Mouse (Mus musculus) kidney, embryonic 15.5 days (tissue): ENCODE data around the gene Cst3. TPM values are rescaled to one million over a fixed set of nuclear protein-coding genes. Genes with fewer than 3 reads are reported as not detected.

Source experiments
- ATAC-seq: fragments of 200-750 bp; cut with Nextera tagmentation; replicated peaks from 2 replicates; pipeline ENCODE4 v1.8.0; 2017; ENCODE audit warnings: moderate TSS enrichment; ENCODE audit not compliant: low FRiP score
- H3K27ac ChIP-seq: fragments of 300-500 bp; sonication (generic); 2 replicates; pipeline ENCODE4 v1.5.1; 2015; ENCODE audit warnings: mild to moderate bottlenecking, inconsistent platforms
- H3K27me3 ChIP-seq: fragments of 300-500 bp; sonication (generic); 2 replicates; pipeline ENCODE4 v1.6.1; 2015; ENCODE audit warnings: inconsistent platforms
- H3K36me3 ChIP-seq: fragments of 300-500 bp; sonication (generic); 2 replicates; pipeline ENCODE4 v1.6.1; 2015; ENCODE audit warnings: inconsistent platforms
- H3K4me1 ChIP-seq: fragments of 300-500 bp; sonication (generic); 2 replicates; pipeline ENCODE4 v1.6.1; 2015; ENCODE audit warnings: inconsistent platforms
- H3K4me2 ChIP-seq: fragments of 300-500 bp; sonication (generic); 2 replicates; pipeline ENCODE4 v1.6.1; 2015; ENCODE audit warnings: moderate library complexity, mild to moderate bottlenecking, inconsistent platforms
- H3K4me3 ChIP-seq: fragments of 300-500 bp; sonication (generic); replicated peaks from 2 replicates; pipeline ENCODE4 v1.5.1; 2015; ENCODE audit warnings: mild to moderate bottlenecking, inconsistent platforms
- H3K9ac ChIP-seq: fragments of 300-500 bp; sonication (generic); 2 replicates; pipeline ENCODE4 v1.6.1; 2015; ENCODE audit warnings: mild to moderate bottlenecking, inconsistent platforms
- H3K9me3 ChIP-seq: fragments of 300-500 bp; sonication (generic); replicated peaks from 2 replicates; pipeline ENCODE4 v1.6.1; 2016; ENCODE audit warnings: inconsistent platforms
- WGBS: fragments of 180-500 bp; shearing (Covaris S2); methylation state at CpG from one replicate; pipeline ENCODE4 v1.1.7; 2015; ENCODE audit warnings: mixed read lengths; 5-methylcytosine and 5-hydroxymethylcytosine counted together
- polyA plus RNA-seq: library from polyadenylated mRNA; unstranded; fragments of >200 nt; fragmentation: Nextera tagmentation; extraction: Ambion mirVana; gene quantifications from 2 replicates; pipeline ENCODE4 v1.2.1, GENCODE M21; 2015

Cst3 gene
- 382 and 410 TPM in 2 replicates for polyA plus RNA-seq

DNA sequence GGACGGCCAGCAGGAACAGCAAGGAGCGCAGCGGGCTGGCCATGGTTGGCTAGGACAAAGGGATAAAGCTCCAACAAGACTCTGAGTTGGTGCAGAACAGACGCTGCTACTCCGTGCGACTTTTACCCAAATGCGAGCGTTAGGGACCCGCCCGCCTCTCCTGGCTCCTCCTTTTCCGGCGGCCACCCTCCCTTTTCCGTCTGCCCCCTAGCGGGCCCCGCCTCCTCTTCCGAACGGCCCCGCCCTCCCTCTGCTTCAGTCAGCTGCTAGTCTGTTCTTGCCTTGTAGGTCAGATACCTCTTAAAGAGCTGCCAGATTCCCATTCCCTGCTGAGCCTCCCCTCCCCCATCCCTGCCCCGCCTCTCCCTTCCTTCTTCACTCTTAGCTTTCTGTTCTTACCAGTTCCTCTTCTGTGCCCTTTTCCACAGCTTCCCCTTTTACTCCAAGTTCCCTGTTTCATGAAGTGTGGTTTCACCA lies at the start of gene Cst3:
Gene Cst3, minus strand, starts transcription at position 358 of the 477 bp plus-strand sequence.
- Histone ChIP-seq H3K27me3 (no peaks in the 10 kb centered on the region), H3K36me3 (peaks cover 22% of the 10 kb centered on the region), H3K4me3 (peak within 1 kb of the TSS; percentile 82), H3K9me3 (no peaks in the 10 kb centered on the region), H3K9ac (peak within 1 kb of the TSS; percentile 78), H3K4me2 (peak within 1 kb of the TSS; percentile 72), H3K4me1 (peaks cover 39% of the 10 kb centered on the region), H3K27ac (peak within 1 kb of the TSS; percentile 95)
- WGBS: under 1% methylated on average over 19 of the region's 19 CpGs
- ATAC-seq: peak; percentile 98

DNA sequence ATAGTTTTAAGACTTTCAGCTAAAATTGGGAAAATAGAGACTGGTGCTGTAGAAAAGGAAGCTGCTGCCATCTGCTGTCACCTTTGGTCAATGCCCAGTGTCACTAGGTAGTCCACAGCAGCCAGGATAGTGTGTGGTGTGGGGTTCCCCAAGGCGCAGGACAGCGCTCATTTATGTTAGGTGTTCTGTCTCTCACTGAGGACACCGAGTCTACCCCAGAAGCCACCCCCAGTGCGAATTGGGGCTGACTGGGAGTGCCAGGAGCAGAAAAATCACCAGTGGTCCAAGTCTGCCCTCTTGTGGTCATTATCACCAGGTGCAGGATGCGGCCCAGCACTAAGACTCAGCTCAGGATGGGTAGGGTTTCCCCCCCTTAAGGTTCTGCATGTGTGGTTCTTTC lies 26.8 kb upstream of the Cst3 start:
- H3K4me2 ChIP-seq: no peak overlapping the region; the same call in 1 of the 2 replicates
- WGBS: 12% methylated on average over 5 of the region's 5 CpGs
- H3K27ac ChIP-seq: no peak overlapping the region

GRCm38 (mm10) chr2:148900305-148900704 lies 24.8 kb upstream of the Cst3 start:
- H3K36me3 ChIP-seq: no peaks in the 10 kb centered on the region
- WGBS: 61% methylated on average over 4 of the region's 4 CpGs
- no peak overlapping the region for H3K9ac ChIP-seq
- H3K4me2 ChIP-seq: no peak overlapping the region
- ATAC-seq: no peak
- H3K4me1 ChIP-seq: no peaks in the 10 kb centered on the region
- no peaks in the 10 kb centered on the region for H3K9me3 ChIP-seq
- H3K4me3 ChIP-seq: no peak overlapping the region
- H3K27me3 ChIP-seq: no peaks in the 10 kb centered on the region
- H3K27ac ChIP-seq: no peak overlapping the region

More for the DNA sequence above, 26.8 kb upstream of the Cst3 start:
- ATAC-seq: peak; percentile 85
- no peaks in the 10 kb centered on the region for H3K36me3 ChIP-seq
- H3K9me3 ChIP-seq: no peaks in the 10 kb centered on the region
- H3K9ac ChIP-seq: no peak overlapping the region
- no peaks in the 10 kb centered on the region for H3K27me3 ChIP-seq
- no peaks in the 10 kb centered on the region for H3K4me1 ChIP-seq
- H3K4me3 ChIP-seq: no peak overlapping the region

- ATAC-seq: no peak
- Histone ChIP-seq H3K36me3 (no peaks in the 10 kb centered on the region), H3K9me3 (no peaks in the 10 kb centered on the region), H3K4me1 (0 out of 2 replicates have a peak, but pooled peaks cover 3% of the 10 kb centered on the region), H3K4me3 (no peak overlapping the region), H3K9ac (no peak overlapping the region), H3K27me3 (no peaks in the 10 kb centered on the region), H3K27ac (no peak overlapping the region), H3K4me2 (no peak overlapping the region)
- 89% methylated on average over 1 of the region's 1 CpGs for WGBS
Observed at GRCm38 (mm10) chr2:148896219-148896618, 20.7 kb upstream of the Cst3 start.

DNA sequence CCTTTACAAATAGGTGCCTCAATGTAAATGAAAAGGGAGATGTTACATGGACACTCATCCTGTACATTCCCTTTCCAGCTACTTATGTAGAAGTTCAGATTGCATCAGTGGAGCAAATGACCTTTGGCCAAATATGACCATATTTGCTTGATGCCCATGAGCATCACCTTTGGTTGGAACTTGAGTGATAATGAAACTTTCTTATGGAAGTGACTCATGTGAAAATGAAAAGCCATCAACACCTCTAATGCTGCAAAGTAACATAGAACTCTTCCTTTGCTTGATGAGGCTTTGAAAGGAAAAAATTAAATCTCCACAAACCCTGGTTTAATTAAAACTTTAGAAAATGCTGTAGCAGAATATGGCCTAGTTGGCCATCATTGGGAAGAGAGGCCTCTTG lies 17.6 kb upstream of the Cst3 start:
- no peak overlapping the region for H3K4me3 ChIP-seq
- no peak for ATAC-seq
- H3K9ac ChIP-seq: no peak overlapping the region
- H3K9me3 ChIP-seq: no peaks in the 10 kb centered on the region
- no peaks in the 10 kb centered on the region for H3K27me3 ChIP-seq
- no peak overlapping the region for H3K4me2 ChIP-seq
- H3K36me3 ChIP-seq: no peaks in the 10 kb centered on the region
- no peak overlapping the region for H3K27ac ChIP-seq
- H3K4me1 ChIP-seq: 0 out of 2 replicates have a peak, but pooled peaks cover 3% of the 10 kb centered on the region

DNA sequence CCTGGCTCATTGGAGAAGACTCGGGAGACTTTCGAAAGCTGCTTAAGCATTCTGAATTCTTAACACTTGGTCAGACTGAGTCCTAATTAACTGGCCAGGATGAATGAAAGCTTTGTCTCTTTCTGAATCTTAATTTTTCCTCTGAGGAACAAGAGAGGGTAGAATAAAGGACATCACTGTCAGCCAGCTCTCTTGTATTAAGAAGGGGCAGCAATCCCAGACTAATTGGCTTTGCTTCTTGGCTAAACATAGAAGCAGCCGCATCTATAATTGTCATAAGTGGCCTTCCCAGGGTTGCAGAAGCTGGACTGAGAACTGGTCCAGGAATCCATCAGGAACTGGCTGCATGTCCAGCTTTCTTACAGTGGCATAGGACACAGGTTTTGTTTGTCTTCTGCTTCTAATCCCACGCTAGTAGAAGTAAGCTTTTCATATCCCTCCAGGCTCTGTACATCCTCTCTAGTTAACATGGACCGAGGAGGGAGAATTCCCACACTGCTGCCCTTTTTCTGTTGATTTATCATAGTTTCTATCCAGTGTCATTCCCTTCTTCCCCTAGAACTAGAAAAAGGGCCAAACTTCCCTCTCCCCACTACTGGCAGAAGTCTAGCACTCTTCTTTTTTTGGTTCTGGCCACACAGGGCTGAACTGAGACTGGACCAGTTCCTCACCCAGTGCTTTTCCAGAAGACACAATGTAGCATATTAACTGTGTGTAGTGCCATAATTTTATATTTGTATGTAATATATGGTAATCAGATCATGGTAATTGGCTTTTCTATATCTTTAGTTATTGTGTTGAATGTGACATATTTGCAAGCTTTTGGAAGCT lies 14.7 kb upstream of the Cst3 start:
- Histone ChIP-seq H3K36me3 (no peaks in the 10 kb centered on the region), H3K9ac (no peak overlapping the region), H3K4me2 (no peak overlapping the region), H3K4me1 (0 out of 2 replicates have a peak, but pooled peaks cover 3% of the 10 kb centered on the region), H3K27me3 (no peaks in the 10 kb centered on the region), H3K27ac (no peak overlapping the region), H3K9me3 (no peaks in the 10 kb centered on the region), H3K4me3 (no peak overlapping the region)
- ATAC-seq: no peak
- 74% methylated on average over 5 of the region's 5 CpGs for WGBS

DNA sequence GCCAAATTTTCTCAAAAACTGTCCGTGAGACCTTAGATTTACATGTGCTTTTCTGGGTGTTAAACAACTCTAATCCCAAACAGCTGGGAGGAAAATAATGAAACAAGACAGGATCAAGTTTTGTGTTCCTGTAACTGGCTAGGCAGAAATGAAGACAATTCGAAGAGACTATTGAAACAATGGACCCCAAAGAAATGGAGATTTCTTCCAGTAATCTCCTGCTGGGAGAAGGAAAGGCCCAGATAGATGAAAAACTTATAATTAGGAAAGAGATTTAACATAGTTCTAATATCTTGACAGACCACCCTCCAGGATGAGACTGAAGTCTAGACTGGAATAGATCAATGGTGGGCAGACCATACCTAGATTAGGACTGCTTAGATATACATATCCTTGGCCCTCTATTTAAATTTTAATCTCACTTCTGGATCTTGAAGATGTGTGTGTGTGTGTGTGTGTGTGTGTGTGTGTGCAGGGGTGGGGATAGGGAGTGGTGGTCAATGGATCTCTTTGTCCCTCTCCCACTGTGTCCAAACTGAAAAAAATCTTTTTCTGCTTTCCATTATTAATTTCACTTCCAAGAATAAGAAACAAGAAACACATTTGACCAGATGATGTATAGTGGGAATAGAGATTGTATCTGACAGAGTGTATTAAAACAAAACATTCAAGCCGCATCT lies 14.0 kb upstream of the Cst3 start:
- Histone ChIP-seq H3K27ac (no peak overlapping the region), H3K9me3 (no peaks in the 10 kb centered on the region), H3K9ac (no peak overlapping the region), H3K27me3 (no peaks in the 10 kb centered on the region), H3K4me3 (no peak overlapping the region), H3K4me1 (0 out of 2 replicates have a peak, but pooled peaks cover 3% of the 10 kb centered on the region), H3K36me3 (no peaks in the 10 kb centered on the region), H3K4me2 (no peak overlapping the region)
- ATAC-seq: no peak
- 68% methylated on average over 3 of the region's 3 CpGs for WGBS

GRCm38 (mm10) chr2:148888872-148889271 lies 13.4 kb upstream of the Cst3 start:
- no peaks in the 10 kb centered on the region for H3K27me3 ChIP-seq
- ATAC-seq: no peak
- H3K4me1 ChIP-seq: 0 out of 2 replicates have a peak, but pooled peaks cover 3% of the 10 kb centered on the region
- no peak overlapping the region for H3K4me3 ChIP-seq
- no peaks in the 10 kb centered on the region for H3K36me3 ChIP-seq
- H3K9me3 ChIP-seq: no peaks in the 10 kb centered on the region
- H3K4me2 ChIP-seq: no peak overlapping the region
- no peak overlapping the region for H3K27ac ChIP-seq
- 79% methylated on average over 3 of the region's 3 CpGs for WGBS
- no peak overlapping the region for H3K9ac ChIP-seq

GRCm38 (mm10) chr2:148884738-148885137 lies 9.2 kb upstream of the Cst3 start:
- Histone ChIP-seq H3K4me2 (no peak overlapping the region), H3K27ac (no peak overlapping the region), H3K9me3 (no peaks in the 10 kb centered on the region), H3K9ac (no peak overlapping the region), H3K4me3 (no peak overlapping the region), H3K36me3 (no peaks in the 10 kb centered on the region), H3K27me3 (no peaks in the 10 kb centered on the region), H3K4me1 (no peaks in the 10 kb centered on the region)
- no peak for ATAC-seq

GRCm38 (mm10) chr2:148879199-148879598 lies 3.7 kb upstream of the Cst3 start:
- H3K27ac ChIP-seq: no peak overlapping the region
- no peak overlapping the region for H3K4me3 ChIP-seq
- H3K36me3 ChIP-seq: no peaks in the 10 kb centered on the region
- no peak overlapping the region for H3K9ac ChIP-seq
- no peak for ATAC-seq
- WGBS: 39% methylated on average over 1 of the region's 1 CpGs
- no peak overlapping the region for H3K4me2 ChIP-seq
- H3K27me3 ChIP-seq: no peaks in the 10 kb centered on the region
- H3K4me1 ChIP-seq: peaks cover 20% of the 10 kb centered on the region
- no peaks in the 10 kb centered on the region for H3K9me3 ChIP-seq

GRCm38 (mm10) chr2:148878641-148879130 lies 3.2 kb upstream of the Cst3 start:
- WGBS: 12% methylated on average over 2 of the region's 2 CpGs

More at GRCm38 (mm10) chr2:148878641-148879130, 3.2 kb upstream of the Cst3 start:
- Histone ChIP-seq H3K4me1 (peaks cover 25% of the 10 kb centered on the region), H3K27ac (no peak overlapping the region), H3K9me3 (no peaks in the 10 kb centered on the region), H3K9ac (no peak overlapping the region), H3K36me3 (no peaks in the 10 kb centered on the region), H3K4me3 (no peak overlapping the region), H3K4me2 (no peak overlapping the region), H3K27me3 (no peaks in the 10 kb centered on the region)
- ATAC-seq: no peak
